Mouse (Mus musculus) hindbrain, embryonic 11.5 days (tissue): Measurements from ENCODE around the gene Cfap97d1. TPM values are rescaled to one million over a fixed set of nuclear protein-coding genes. Genes with fewer than 3 reads are reported as not detected.

Source experiments
- ATAC-seq: fragments of 200-750 bp; cut with Nextera tagmentation; 2 replicates; pipeline ENCODE4 v1.8.0; 2017; ENCODE audit warnings: mild to moderate bottlenecking, moderate TSS enrichment, moderate library complexity; ENCODE audit not compliant: low FRiP score
- DNase-seq: peaks from one replicate; pipeline ENCODE4 v3.0.0-alpha.2; 2015; ENCODE audit warnings: low spot score
- H3K27ac ChIP-seq: fragments of 300-500 bp; sonication (generic); 2 replicates; pipeline ENCODE4 v1.5.1; 2014; ENCODE audit warnings: mild to moderate bottlenecking, low read depth, low read length
- H3K27me3 ChIP-seq: fragments of 300-500 bp; sonication (generic); 2 replicates; pipeline ENCODE4 v1.6.1; 2014; ENCODE audit warnings: mild to moderate bottlenecking, low read length, moderate library complexity, mixed read lengths; ENCODE audit not compliant: control insufficient read depth, insufficient read depth
- H3K36me3 ChIP-seq: fragments of 300-500 bp; sonication (generic); 2 replicates; pipeline ENCODE4 v1.6.1; 2014; ENCODE audit warnings: mild to moderate bottlenecking, low read length, moderate library complexity, mixed read lengths; ENCODE audit not compliant: control insufficient read depth, insufficient read depth
- H3K4me1 ChIP-seq: fragments of 300-500 bp; sonication (generic); replicated peaks from 2 replicates; pipeline ENCODE4 v1.6.1; 2014; ENCODE audit warnings: low read length, mixed read lengths; ENCODE audit not compliant: control insufficient read depth, insufficient read depth
- H3K4me2 ChIP-seq: fragments of 300-500 bp; sonication (generic); replicated peaks from 2 replicates; pipeline ENCODE4 v1.6.1; 2014; ENCODE audit warnings: mild to moderate bottlenecking, low read depth, low read length
- H3K4me3 ChIP-seq: fragments of 300-500 bp; sonication (generic); 2 replicates; pipeline ENCODE4 v1.5.1; 2014; ENCODE audit warnings: low read depth, low read length
- H3K9ac ChIP-seq: fragments of 300-500 bp; sonication (generic); 2 replicates; pipeline ENCODE4 v1.6.1; 2014; ENCODE audit warnings: low read depth, low read length
- H3K9me3 ChIP-seq: fragments of 300-500 bp; sonication (generic); 2 replicates; pipeline ENCODE4 v1.6.1; 2016; ENCODE audit warnings: low read length; ENCODE audit not compliant: control insufficient read depth
- WGBS: fragments of 180-500 bp; shearing (Covaris S2); extraction: QIAGEN DNeasy Blood & Tissue Kit; methylation state at CpG from one replicate; pipeline ENCODE4 v1.1.7; 2014; 5-methylcytosine and 5-hydroxymethylcytosine counted together
- polyA plus RNA-seq: library from polyadenylated mRNA; unstranded; fragments of >200 nt; fragmentation: Nextera tagmentation; extraction: Ambion mirVana; gene quantifications from 2 replicates; pipeline ENCODE4 v1.2.1, GENCODE M21; 2014

Gene Cfap97d1
- polyA plus RNA-seq, 1 experiment from 2014 or later = not detected

- H3K4me3 ChIP-seq = no peak overlapping the region
- no peak overlapping the region for H3K9ac ChIP-seq
- no peaks in the 10 kb centered on the region for H3K9me3 ChIP-seq
- H3K4me1 ChIP-seq = 0 out of 2 replicates have a peak, but pooled peaks cover 2% of the 10 kb centered on the region
- no peak overlapping the region for H3K27ac ChIP-seq
- ATAC-seq (no peak), DNase-seq (no peak)
- peaks cover 6% of the 10 kb centered on the region; the same call in 1 of the 2 replicates for H3K36me3 ChIP-seq
- H3K27me3 ChIP-seq = no peaks in the 10 kb centered on the region
- H3K4me2 ChIP-seq = no peak overlapping the region
- WGBS = 92% methylated on average over 8 of the region's 8 CpGs
Observed at GRCm38 (mm10) chr11:102008372-102008771, 24.3 kb downstream of the Cfap97d1 start.

GRCm38 (mm10) chr11:102008954-102009637, 25.0 kb downstream of the Cfap97d1 start:
- Histone ChIP-seq H3K27me3 (no peaks in the 10 kb centered on the region), H3K4me3 (no peak overlapping the region), H3K9ac (no peak overlapping the region), H3K27ac (no peak overlapping the region), H3K4me1 (0 out of 2 replicates have a peak, but pooled peaks cover 2% of the 10 kb centered on the region), H3K4me2 (no peak overlapping the region), H3K9me3 (no peaks in the 10 kb centered on the region), H3K36me3 (peaks cover 6% of the 10 kb centered on the region; the same call in 1 of the 2 replicates)
- no peak for ATAC-seq
- 87% methylated on average over 15 of the region's 15 CpGs for WGBS
- DNase-seq = no peak

- ATAC-seq = peak; percentile 43; the same call in 1 of the 2 replicates
- Histone ChIP-seq H3K9me3 (no peaks in the 10 kb centered on the region), H3K4me1 (0 out of 2 replicates have a peak, but pooled peaks cover 2% of the 10 kb centered on the region), H3K36me3 (peaks cover 2% of the 10 kb centered on the region; the same call in 1 of the 2 replicates), H3K9ac (0 out of 2 replicates have a peak overlapping the region, but pooled peaks have one; percentile 12), H3K4me2 (no peak overlapping the region), H3K4me3 (no peak overlapping the region), H3K27ac (peak overlapping the region; percentile 61), H3K27me3 (no peaks in the 10 kb centered on the region)
- DNase-seq = peak; percentile 49
- WGBS = 61% methylated on average over 13 of the region's 13 CpGs
Observed at GRCm38 (mm10) chr11:102010140-102010539, 26.1 kb downstream of the Cfap97d1 start.

GRCm38 (mm10) chr11:102011510-102011909, 27.4 kb downstream of the Cfap97d1 start:
- WGBS = 87% methylated on average over 8 of the region's 8 CpGs
- no peak for ATAC-seq
- peaks cover 2% of the 10 kb centered on the region; the same call in 1 of the 2 replicates for H3K36me3 ChIP-seq

GRCm38 (mm10) chr11:102013201-102013600, 29.1 kb downstream of the Cfap97d1 start:
- Histone ChIP-seq H3K4me2 (no peak overlapping the region), H3K9me3 (no peaks in the 10 kb centered on the region), H3K36me3 (no peaks in the 10 kb centered on the region), H3K27ac (no peak overlapping the region), H3K4me1 (0 out of 2 replicates have a peak, but pooled peaks cover 2% of the 10 kb centered on the region), H3K27me3 (no peaks in the 10 kb centered on the region), H3K9ac (no peak overlapping the region), H3K4me3 (no peak overlapping the region)
- DNase-seq = no peak
- ATAC-seq = no peak
- 88% methylated on average over 8 of the region's 8 CpGs for WGBS

More at GRCm38 (mm10) chr11:102011510-102011909, 27.4 kb downstream of the Cfap97d1 start:
- Histone ChIP-seq H3K4me1 (0 out of 2 replicates have a peak, but pooled peaks cover 2% of the 10 kb centered on the region), H3K27ac (no peak overlapping the region), H3K9me3 (no peaks in the 10 kb centered on the region), H3K4me3 (no peak overlapping the region), H3K27me3 (no peaks in the 10 kb centered on the region), H3K9ac (no peak overlapping the region), H3K4me2 (no peak overlapping the region)
- no peak for DNase-seq

GRCm38 (mm10) chr11:102015472-102015871, 31.4 kb downstream of the Cfap97d1 start:
- 64% methylated on average over 6 of the region's 6 CpGs for WGBS
- 0 out of 2 replicates have a peak, but pooled peaks cover 2% of the 10 kb centered on the region for H3K36me3 ChIP-seq
- ATAC-seq = no peak

GRCm38 (mm10) chr11:102016136-102016535, 32.1 kb downstream of the Cfap97d1 start:
- DNase-seq (no peak), ATAC-seq (no peak)
- Histone ChIP-seq H3K4me3 (no peak overlapping the region), H3K27ac (no peak overlapping the region), H3K4me1 (no peaks in the 10 kb centered on the region), H3K27me3 (no peaks in the 10 kb centered on the region), H3K36me3 (0 out of 2 replicates have a peak, but pooled peaks cover 2% of the 10 kb centered on the region), H3K9me3 (no peaks in the 10 kb centered on the region), H3K9ac (no peak overlapping the region), H3K4me2 (no peak overlapping the region)
- 96% methylated on average over 1 of the region's 1 CpGs for WGBS

More at GRCm38 (mm10) chr11:102015472-102015871, 31.4 kb downstream of the Cfap97d1 start:
- DNase-seq = no peak
- Histone ChIP-seq H3K27me3 (no peaks in the 10 kb centered on the region), H3K4me1 (no peaks in the 10 kb centered on the region), H3K4me3 (no peak overlapping the region), H3K4me2 (no peak overlapping the region), H3K27ac (no peak overlapping the region), H3K9me3 (no peaks in the 10 kb centered on the region), H3K9ac (no peak overlapping the region)

GRCm38 (mm10) chr11:102019736-102020135, 35.7 kb downstream of the Cfap97d1 start:
- 0 out of 2 replicates have a peak, but pooled peaks cover 2% of the 10 kb centered on the region for H3K36me3 ChIP-seq
- WGBS = 81% methylated on average over 9 of the region's 9 CpGs

More at GRCm38 (mm10) chr11:102019736-102020135, 35.7 kb downstream of the Cfap97d1 start:
- no peaks in the 10 kb centered on the region for H3K4me1 ChIP-seq
- ATAC-seq (no peak), DNase-seq (no peak)
- no peak overlapping the region for H3K4me3 ChIP-seq
- H3K9me3 ChIP-seq = no peaks in the 10 kb centered on the region
- H3K4me2 ChIP-seq = no peak overlapping the region
- H3K27me3 ChIP-seq = no peaks in the 10 kb centered on the region
- no peak overlapping the region for H3K27ac ChIP-seq
- H3K9ac ChIP-seq = no peak overlapping the region
